Mouse (Mus musculus): Measurements from ENCODE around the gene Rpl36a.

DNA sequence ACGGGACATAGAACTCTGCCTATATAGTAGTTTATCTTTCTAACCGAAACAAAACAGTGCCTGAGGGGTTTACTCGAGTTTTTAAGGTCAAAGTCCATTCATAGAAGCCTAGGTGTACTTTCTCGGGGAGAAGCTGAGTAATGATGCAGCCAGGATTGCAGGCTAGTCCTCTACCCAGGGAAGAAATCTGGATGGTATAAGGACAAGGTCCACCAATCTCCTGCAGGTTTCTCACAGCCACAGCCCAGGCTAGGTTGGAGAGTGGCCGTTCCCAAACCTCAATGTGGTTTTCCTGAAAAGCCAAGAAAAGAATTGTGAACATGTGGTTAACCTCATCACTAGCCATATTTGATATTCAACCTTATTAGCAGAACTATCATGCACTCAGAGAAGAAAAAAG is 4.4 kb downstream of the Rpl36a start:
- TF ChIP-seq POLR2A (IDR thresholded peaks at IDR 0.05; ENCODE audit: insufficient read length, low read depth) (no peak), TCF12 (IDR thresholded peaks at IDR 0.05; ENCODE audit: insufficient read depth, poor library complexity, severe bottlenecking) (no peak), TCF3 (IDR thresholded peaks at IDR 0.05; ENCODE audit: insufficient read length, low read depth) (no peak), USF1 (IDR thresholded peaks at IDR 0.05; ENCODE audit: low read depth) (no peak)

Measured in myocyte (in vitro differentiated cells).